Mouse (Mus musculus): ENCODE measurements around the gene Zbtb21.

GRCm38 (mm10) chr16:97904035-97904434 lies 58.4 kb downstream of the Zbtb21 start:
- TF ChIP-seq CTCF (IDR thresholded peaks at IDR 0.05; ENCODE audit: low read depth, low read length), result no peak
- no peak for TF ChIP-seq POLR2A (IDR thresholded peaks at IDR 0.05; ENCODE audit: borderline replicate concordance, low read depth, low read length)

All from bone marrow macrophage, adult 2 months (primary cell).